ENCODE assay signal across 8 mouse cellular contexts in genomic region chr16:35159991-35160390, GRCm38 (mm10). TPM values are rescaled to one million over a fixed set of nuclear protein-coding genes. Genes with fewer than 3 reads are reported as not detected.
DNase-seq lines count a peak whose midpoint lies in the region; ATAC-seq and TF ChIP-seq lines count a peak whose summit lies in the region.
"Had no signal": no experiment of that assay in that cellular context is flagged by ENCODE, and none has a peak within 500 bp of the region (broad histone marks: within the 10 kb centered on the region; RNA-seq: fewer than 3 reads in every experiment).

No protein-coding gene starts in this region.

- TF ChIP-seq CTCF in brain, embryonic 14.5 days (IDR thresholded peaks at IDR 0.05; ENCODE audit: borderline replicate concordance, extremely low read depth, insufficient read depth, insufficient read length): no peak

- 60% methylated on average over 4 of the region's 4 CpGs for WGBS in hindbrain, embryonic 12.5 days
- WGBS in hindbrain, embryonic 11.5 days: 80% methylated on average over 4 of the region's 4 CpGs
- WGBS in forebrain, embryonic 15.5 days: 44% methylated on average over 4 of the region's 4 CpGs
- 46% methylated on average over 4 of the region's 4 CpGs for WGBS in midbrain, embryonic 16.5 days

- H3K36me3 ChIP-seq in hindbrain, embryonic 12.5 days: no peaks in the 10 kb centered on the region
- H3K36me3 ChIP-seq in hindbrain, embryonic 11.5 days (ENCODE audit: control insufficient read depth, insufficient read depth, low read length): no peaks in the 10 kb centered on the region; the same call in 1 of the 2 replicates
- no peaks in the 10 kb centered on the region for H3K36me3 ChIP-seq in forebrain, embryonic 15.5 days
- no peaks in the 10 kb centered on the region for H3K36me3 ChIP-seq in midbrain, embryonic 16.5 days (ENCODE audit: control insufficient read depth, insufficient read depth, low read length)

- H3K4me1 ChIP-seq in hindbrain, embryonic 12.5 days: peaks cover 70% of the 10 kb centered on the region
- peaks cover 5% of the 10 kb centered on the region for H3K4me1 ChIP-seq in hindbrain, embryonic 11.5 days (replicated peaks; ENCODE audit: control insufficient read depth, insufficient read depth, low read length)
- peaks cover 71% of the 10 kb centered on the region for H3K4me1 ChIP-seq in forebrain, embryonic 15.5 days
- peaks cover 66% of the 10 kb centered on the region for H3K4me1 ChIP-seq in midbrain, embryonic 16.5 days (ENCODE audit: control insufficient read depth, insufficient read depth, low read length)

- no peak overlapping the region for H3K9ac ChIP-seq in hindbrain, embryonic 12.5 days
- no peak overlapping the region for H3K9ac ChIP-seq in hindbrain, embryonic 11.5 days (ENCODE audit: low read depth, low read length)
- H3K9ac ChIP-seq in forebrain, embryonic 15.5 days (replicated peaks): no peak overlapping the region
- H3K9ac ChIP-seq in midbrain, embryonic 16.5 days (ENCODE audit: low read depth, low read length): no peak overlapping the region
- H3K9ac ChIP-seq: lung, embryonic 14.5 days had no signal

- H3K9me3 ChIP-seq in hindbrain, embryonic 12.5 days (replicated peaks): no peaks in the 10 kb centered on the region
- H3K9me3 ChIP-seq in hindbrain, embryonic 11.5 days (ENCODE audit: control insufficient read depth, low read length): no peaks in the 10 kb centered on the region
- H3K9me3 ChIP-seq in forebrain, embryonic 15.5 days: no peaks in the 10 kb centered on the region
- H3K9me3 ChIP-seq in midbrain, embryonic 16.5 days (replicated peaks; ENCODE audit: control insufficient read depth, low read length, poor library complexity, severe bottlenecking): no peaks in the 10 kb centered on the region

- peaks cover 25% of the 10 kb centered on the region for H3K27me3 ChIP-seq in hindbrain, embryonic 12.5 days
- peaks cover 20% of the 10 kb centered on the region for H3K27me3 ChIP-seq in hindbrain, embryonic 11.5 days (ENCODE audit: control insufficient read depth, insufficient read depth, low read length)
- peaks cover 13% of the 10 kb centered on the region for H3K27me3 ChIP-seq in forebrain, embryonic 15.5 days
- H3K27me3 ChIP-seq in midbrain, embryonic 16.5 days (ENCODE audit: control insufficient read depth, insufficient read depth, low read depth, low read length): no peaks in the 10 kb centered on the region

- H3K4me2 ChIP-seq in hindbrain, embryonic 12.5 days (replicated peaks): peak overlapping the region; percentile 25; the same call in 1 of the 2 replicates
- H3K4me2 ChIP-seq in hindbrain, embryonic 11.5 days (replicated peaks; ENCODE audit: low read depth, low read length): no peak overlapping the region
- peak overlapping the region; percentile 35 for H3K4me2 ChIP-seq in forebrain, embryonic 15.5 days (replicated peaks)
- peak overlapping the region; percentile 82 for H3K4me2 ChIP-seq in midbrain, embryonic 16.5 days (ENCODE audit: low read length)
- H3K4me2 ChIP-seq: lung, embryonic 14.5 days had no signal

- no peak for DNase-seq in hindbrain, embryonic 11.5 days (ENCODE audit: low spot score)
- peak; percentile 89 for DNase-seq in brain, embryonic 14.5 days (ENCODE audit: low read depth)
- DNase-seq in urinary bladder, adult 18-20 months (ENCODE audit: low spot score in 2 of 2): no peak
- DNase-seq in urinary bladder, postnatal 10 days (ENCODE audit: low spot score): no peak
- DNase-seq: lung, embryonic 14.5 days had no signal

- H3K27ac ChIP-seq in hindbrain, embryonic 12.5 days: no peak overlapping the region
- H3K27ac ChIP-seq in hindbrain, embryonic 11.5 days (ENCODE audit: low read depth, low read length): no peak overlapping the region
- peak overlapping the region; percentile 78 for H3K27ac ChIP-seq in forebrain, embryonic 15.5 days (replicated peaks)
- H3K27ac ChIP-seq in midbrain, embryonic 16.5 days (ENCODE audit: low read length): no peak overlapping the region

- TF ChIP-seq POLR2A in brain, embryonic 14.5 days (IDR thresholded peaks at IDR 0.05; ENCODE audit: borderline replicate concordance, extremely low read depth, insufficient read depth, insufficient read length, poor library complexity, severe bottlenecking): no peak

- ATAC-seq in hindbrain, embryonic 12.5 days (ENCODE audit: low FRiP score): no peak
- no peak for ATAC-seq in hindbrain, embryonic 11.5 days (ENCODE audit: low FRiP score)
- ATAC-seq in forebrain, embryonic 15.5 days (replicated peaks): peak; percentile 67
- peak; percentile 54 for ATAC-seq in midbrain, embryonic 16.5 days

- no peak overlapping the region for H3K4me3 ChIP-seq in hindbrain, embryonic 12.5 days
- no peak overlapping the region for H3K4me3 ChIP-seq in hindbrain, embryonic 11.5 days (ENCODE audit: low read depth, low read length)
- 0 out of 2 replicates have a peak overlapping the region, but pooled peaks have one; percentile 4 for H3K4me3 ChIP-seq in forebrain, embryonic 15.5 days
- peak overlapping the region; percentile 0 for H3K4me3 ChIP-seq in midbrain, embryonic 16.5 days (ENCODE audit: low read depth, low read length)

RNA-seq across cellular contexts. Expression of gene Adcy5, which starts 5.3 kb away (rescaled TPM):
- 4.4 and 4.5 TPM in 2 replicates for polyA plus RNA-seq in hindbrain, embryonic 12.5 days (2016; fragmentation: Nextera tagmentation; extraction: Ambion mirVana)
- polyA plus RNA-seq in hindbrain, embryonic 11.5 days (2014; fragmentation: Nextera tagmentation; extraction: Ambion mirVana): 2.7 and 2.9 TPM in 2 replicates
- polyA plus RNA-seq in brain, embryonic 14.5 days (2012; rRNA removed): 25.5 and 36.2 TPM in 2 replicates
- polyA plus RNA-seq in forebrain, embryonic 15.5 days (2015; fragmentation: Nextera tagmentation; extraction: Ambion mirVana): 5.4 and 5.6 TPM in 2 replicates
- 7.0 and 7.1 TPM in 2 replicates for polyA plus RNA-seq in midbrain, embryonic 16.5 days (2015; fragmentation: Nextera tagmentation; extraction: Ambion mirVana)

Comparison
In these comparisons a context has a peak if more than half of its experiments do, and no peak if none do; other contexts are left out.
1. ATAC-seq: peak in forebrain, embryonic 15.5 days (single experiment) and midbrain, embryonic 16.5 days (single experiment); none in hindbrain, embryonic 12.5 days (single experiment) and hindbrain, embryonic 11.5 days (single experiment).
2. H3K4me3 ChIP-seq: peak in forebrain, embryonic 15.5 days (single experiment) and midbrain, embryonic 16.5 days (single experiment); none in hindbrain, embryonic 12.5 days (single experiment) and hindbrain, embryonic 11.5 days (single experiment).